Mouse (Mus musculus): ENCODE results near the gene Slc20a1.

- TF ChIP-seq CTCF (IDR thresholded peaks at IDR 0.05; ENCODE audit: control insufficient read depth, insufficient read depth, low read length) (no peak), POLR2A (IDR thresholded peaks at IDR 0.05; ENCODE audit: borderline replicate concordance, control insufficient read depth, low read depth, low read length) (no peak)
Measured at GRCm38 (mm10) chr2:129210089-129210749, 11.7 kb downstream of the Slc20a1 start.
